Mouse (Mus musculus) kidney, adult 9 months (tissue): Measurements from ENCODE around the gene Tekt3.

Source experiments
- DNase-seq: peaks from one replicate; pipeline ENCODE4 v3.0.0; 2022

Gene Tekt3

DNA sequence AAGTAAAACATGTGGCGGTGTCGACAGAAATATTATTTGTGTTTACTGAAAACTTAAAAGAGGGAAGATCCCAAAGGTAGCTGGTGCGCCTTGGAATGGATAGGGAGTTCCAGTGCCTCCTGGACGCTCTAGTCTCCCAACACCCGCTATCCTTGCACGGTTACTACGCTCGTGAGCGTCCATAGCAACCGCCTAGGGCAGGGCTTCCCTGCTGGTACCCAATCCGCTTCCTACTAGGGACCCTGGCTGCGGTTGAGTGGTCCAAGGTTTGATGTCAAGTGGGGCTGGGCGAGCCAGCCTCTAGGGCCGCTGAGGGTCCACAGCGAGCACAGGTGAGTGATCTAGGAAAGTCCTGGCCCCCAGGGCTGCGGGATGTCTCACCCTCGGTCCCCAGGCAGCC, at the start of gene Tekt3:
Gene Tekt3, plus strand, starts transcription at position 209 of the 400 bp plus-strand sequence.
- DNase-seq: no peak

GRCm38 (mm10) chr11:63017327-63018082, 43.9 kb upstream of the Tekt3 start:
- no peak for DNase-seq

GRCm38 (mm10) chr11:63018083-63018622, 43.3 kb upstream of the Tekt3 start:
- no peak for DNase-seq

DNA sequence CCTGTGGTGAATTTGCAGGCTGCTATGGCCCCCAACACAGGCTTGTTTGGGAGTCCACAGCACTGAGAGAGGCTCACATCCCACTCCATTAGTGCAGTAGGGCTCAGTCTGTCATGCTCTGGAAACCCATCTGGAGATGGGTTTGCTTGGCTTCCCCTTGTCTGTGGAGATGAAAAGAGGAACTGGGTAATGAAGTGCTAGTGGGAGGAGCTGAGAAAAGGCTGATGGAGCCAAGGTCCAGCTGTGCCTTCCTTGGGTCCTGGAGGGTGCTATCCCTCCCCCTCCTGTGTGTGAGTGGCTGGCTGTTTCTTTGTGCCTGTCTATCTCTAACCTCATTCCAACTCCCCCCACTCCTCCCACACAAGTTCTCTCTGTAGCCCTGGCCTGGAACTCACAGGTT, 40.8 kb upstream of the Tekt3 start:
- DNase-seq: peak; percentile 14

GRCm38 (mm10) chr11:63021141-63021806, 40.2 kb upstream of the Tekt3 start:
- DNase-seq: peak; percentile 11

- no peak for DNase-seq
Observed at GRCm38 (mm10) chr11:63023461-63023860, 38.0 kb upstream of the Tekt3 start.

DNA sequence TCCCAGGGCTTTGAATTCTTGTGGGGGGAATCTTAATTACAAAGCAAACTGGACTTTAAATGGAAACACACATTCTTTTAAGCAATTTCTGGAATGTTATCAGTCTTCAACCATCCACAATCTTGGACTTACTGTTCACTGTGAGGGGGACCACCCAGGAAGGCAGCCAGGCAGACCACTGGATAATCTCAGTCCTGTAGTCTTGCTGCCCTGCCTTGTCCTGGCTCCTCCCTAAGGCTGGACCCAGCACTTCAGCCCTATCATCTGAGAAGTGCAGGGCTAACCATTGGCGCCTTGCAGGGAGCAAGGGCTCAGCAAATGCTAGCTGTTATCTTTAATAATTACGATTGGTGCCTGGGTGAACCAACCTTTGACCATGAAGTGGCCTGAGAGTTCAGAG, 37.3 kb upstream of the Tekt3 start:
- DNase-seq: no peak

DNA sequence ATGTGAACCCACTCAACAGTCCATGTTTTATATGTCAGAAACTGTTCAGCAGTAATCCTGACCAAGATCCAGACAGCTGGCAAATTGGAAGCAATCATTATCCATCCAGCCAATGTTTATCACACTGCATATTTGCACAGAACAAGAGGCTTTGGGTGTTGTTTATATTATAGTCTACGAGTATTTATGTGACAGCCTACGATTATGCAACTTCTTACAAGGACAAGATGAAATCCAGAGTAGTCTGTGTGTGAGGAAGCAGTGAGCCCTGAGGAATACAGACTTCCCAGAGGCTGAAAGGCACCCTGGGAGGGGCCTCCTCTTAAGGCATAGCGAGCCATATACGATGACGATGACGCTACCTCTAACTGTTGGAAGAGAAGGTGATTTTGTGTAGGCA, 36.0 kb upstream of the Tekt3 start:
- DNase-seq: no peak

DNA sequence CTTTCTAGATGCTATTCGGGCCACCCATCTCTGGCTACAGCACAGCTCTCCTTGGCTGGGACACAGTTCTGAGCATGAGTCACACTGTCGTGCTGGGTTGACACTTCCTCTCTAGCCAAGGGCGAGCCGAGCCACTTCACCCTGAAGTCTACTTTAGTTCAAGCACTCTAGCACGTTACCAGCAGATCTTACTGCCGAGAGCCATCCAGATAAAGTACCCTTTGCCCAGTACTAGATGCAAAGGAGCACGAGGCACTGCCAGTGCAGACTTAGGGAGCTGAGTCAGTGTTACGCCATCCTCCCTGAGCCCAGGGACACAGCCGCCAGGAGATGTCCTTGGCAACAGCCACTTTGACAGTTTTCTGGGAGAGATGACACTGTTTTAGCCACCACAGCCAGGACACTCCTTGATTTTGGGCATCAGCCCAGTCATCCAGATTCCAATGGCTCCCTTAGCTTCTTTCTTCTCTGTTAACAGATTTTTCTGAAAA, 34.8 kb upstream of the Tekt3 start:
- no peak for DNase-seq

- no peak for DNase-seq
Observed at GRCm38 (mm10) chr11:63028131-63028530, 33.3 kb upstream of the Tekt3 start.

- DNase-seq: no peak
Observed at GRCm38 (mm10) chr11:63029148-63029714, 32.2 kb upstream of the Tekt3 start.

GRCm38 (mm10) chr11:63029721-63030120, 31.7 kb upstream of the Tekt3 start:
- DNase-seq: no peak

DNA sequence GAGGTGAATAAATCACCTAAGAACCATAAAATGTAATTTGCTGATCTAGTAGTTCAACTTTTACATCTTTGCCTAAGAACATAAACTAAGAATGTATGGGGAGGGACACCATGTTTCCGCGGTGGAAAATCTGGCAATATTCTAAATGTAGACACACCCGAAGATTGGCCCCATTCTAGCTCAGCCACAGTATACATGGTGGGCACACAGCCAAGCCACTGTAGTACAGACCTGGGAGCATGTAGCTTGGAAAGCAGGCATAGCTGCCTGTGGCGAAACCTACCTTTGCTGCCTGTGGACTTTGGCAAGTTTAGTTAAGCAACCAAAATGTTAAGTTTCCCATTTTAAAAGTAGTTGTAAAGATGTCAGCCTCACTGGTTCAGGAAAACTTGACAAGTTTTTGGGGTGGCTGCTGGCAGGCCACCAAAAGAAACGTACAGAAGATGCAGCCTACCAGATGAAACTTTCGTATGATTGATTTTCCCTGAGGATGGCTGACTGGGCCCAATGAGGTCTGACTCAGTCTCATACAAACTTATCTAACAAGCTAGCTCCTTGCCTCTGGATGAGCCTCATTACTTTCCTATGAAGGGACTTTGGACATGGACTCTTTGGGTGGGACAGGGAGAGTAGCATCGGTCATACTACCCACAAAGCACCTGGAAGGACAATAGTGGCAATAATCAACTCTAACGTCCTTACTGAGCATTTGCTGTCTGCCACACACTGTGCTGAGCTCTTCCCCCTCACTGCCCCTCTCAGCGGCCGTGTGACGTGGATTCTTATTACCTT, 25.8 kb upstream of the Tekt3 start:
- DNase-seq: no peak

DNA sequence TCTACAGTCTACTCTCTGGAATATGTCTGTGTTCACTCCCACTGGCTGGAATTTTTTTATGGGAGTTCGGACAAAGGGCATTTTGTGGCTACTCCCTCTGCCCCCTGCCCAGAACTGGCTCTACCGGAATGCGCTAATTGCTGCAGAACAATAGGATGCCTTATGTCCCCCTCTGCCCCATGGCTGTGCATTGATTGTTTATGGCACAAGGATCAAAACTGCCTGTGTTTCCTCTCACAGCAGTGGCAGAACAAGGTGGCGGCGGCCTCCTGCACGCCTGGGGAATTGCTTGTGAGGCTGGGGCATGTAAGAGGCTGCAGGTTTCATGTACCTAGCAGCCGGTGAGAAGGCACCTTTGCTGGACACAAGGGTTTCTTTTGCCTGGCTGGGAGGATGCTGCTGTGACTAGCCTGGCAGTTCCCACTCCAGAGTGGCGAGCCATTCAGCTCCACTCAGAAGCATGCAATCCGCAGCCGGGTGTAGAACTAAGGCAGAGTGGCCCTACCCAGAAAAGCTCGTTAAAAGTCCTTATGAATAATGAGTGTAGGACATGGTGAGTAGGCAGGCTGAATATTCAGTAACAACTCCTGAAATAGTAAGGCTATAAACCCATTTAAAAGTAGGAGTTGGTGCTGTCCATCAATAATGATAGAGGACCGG, 21.3 kb upstream of the Tekt3 start:
- no peak for DNase-seq

DNA sequence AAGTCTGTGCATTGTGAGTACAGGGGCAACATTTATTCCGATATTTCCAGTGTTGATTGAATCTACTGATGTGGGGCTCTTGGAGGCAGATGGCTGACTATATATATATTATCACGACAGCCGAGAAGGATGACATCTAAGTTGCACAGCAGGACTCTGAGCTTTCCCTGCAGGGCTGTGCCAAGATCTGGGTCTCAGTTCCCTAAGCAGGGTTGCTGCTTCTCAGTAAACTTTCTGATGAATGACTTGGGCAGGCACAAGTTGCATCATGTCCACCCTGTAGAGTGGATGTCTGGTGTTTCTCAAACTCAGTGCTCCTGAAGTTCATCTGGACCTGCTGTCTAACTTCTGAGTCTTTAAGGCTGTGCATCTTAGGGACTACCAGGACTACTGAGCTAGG, 15.7 kb upstream of the Tekt3 start:
- DNase-seq: no peak

GRCm38 (mm10) chr11:63046380-63046779, 15.1 kb upstream of the Tekt3 start:
- peak; percentile 20 for DNase-seq

- DNase-seq: no peak
Observed at GRCm38 (mm10) chr11:63050362-63050932, 11.0 kb upstream of the Tekt3 start.

- peak; percentile 12 for DNase-seq
Observed at GRCm38 (mm10) chr11:63051041-63051440, 10.4 kb upstream of the Tekt3 start.

DNA sequence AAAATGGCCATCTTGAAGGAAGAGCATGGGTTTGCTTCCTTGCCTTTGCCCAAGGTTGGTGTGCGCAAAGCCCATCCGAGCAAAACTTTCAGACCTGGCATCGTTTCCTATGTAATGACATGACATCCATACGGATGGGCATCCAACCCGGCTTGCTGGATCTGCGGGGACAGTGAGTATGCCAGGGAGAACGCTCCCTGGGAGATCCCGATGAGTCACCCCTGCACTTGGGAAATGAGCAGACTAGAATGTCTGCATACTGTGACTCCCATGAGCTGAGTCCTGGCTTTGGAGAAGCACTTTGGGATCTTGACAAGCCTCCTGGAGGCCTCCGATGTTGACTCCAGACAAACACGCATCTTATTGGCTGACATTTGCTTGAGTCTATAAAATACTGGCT, 9.5 kb upstream of the Tekt3 start:
- no peak for DNase-seq

GRCm38 (mm10) chr11:63055596-63055995, 5.9 kb upstream of the Tekt3 start:
- DNase-seq: no peak

GRCm38 (mm10) chr11:63058375-63058952, 3.0 kb upstream of the Tekt3 start:
- peak; percentile 3 for DNase-seq

- no peak for DNase-seq
Observed at GRCm38 (mm10) chr11:63059911-63060310, 1.5 kb upstream of the Tekt3 start.
